Mouse (Mus musculus) frontal cortex, postnatal 36 days (tissue): ENCODE data around the gene Copz1.
"Not testable (repeated sequence)": the region's sequence is repeated elsewhere in the genome, so short reads cannot be mapped to it uniquely, and the experiment has no call there.

Source experiments
- DNase-seq, 2 experiments: peaks; one replicate each; pipeline ENCODE4 v3.0.0; 2022; ENCODE audit warnings: low spot score in 2 of 2

Gene Copz1

DNA sequence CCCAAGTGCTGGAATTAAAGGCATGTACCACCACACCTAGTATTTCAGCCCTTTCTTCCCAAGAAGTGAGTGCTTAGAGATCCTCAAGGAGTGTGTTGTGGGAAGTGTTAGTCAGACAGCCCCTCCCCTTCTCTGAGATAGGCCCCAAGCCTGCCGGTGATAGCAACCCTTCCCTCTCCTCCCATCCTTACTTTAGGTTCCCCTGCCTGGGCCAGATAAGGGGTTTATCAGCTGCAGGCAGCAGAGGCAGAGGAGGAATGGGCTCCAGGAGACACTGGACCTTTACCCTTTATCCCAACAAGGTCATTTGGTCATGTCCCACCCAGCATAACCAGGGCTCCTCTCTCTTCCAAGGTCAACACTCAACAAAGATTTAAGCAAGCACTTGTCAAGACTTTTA, 20.9 kb upstream of the Copz1 start:
- DNase-seq, result no peak

DNA sequence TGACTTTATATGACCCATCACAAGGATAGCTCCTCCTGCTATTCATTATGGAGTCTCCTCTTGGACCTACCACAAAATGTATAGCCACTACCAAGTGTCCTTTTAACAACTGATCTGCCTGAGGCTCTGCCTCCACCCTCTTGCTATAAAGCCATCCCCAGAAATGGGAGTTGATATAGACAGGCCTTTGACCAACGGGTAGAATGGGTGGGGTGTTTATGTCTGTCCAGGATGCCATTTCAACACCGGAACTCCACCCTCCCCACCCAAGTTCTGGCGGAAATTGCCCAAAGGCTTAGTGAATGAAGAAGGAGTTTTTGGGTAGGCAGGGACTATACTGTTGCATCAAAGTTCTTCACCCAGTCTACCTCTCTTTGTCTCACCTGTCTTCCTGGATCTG, 19.9 kb upstream of the Copz1 start:
- no peak for DNase-seq

DNA sequence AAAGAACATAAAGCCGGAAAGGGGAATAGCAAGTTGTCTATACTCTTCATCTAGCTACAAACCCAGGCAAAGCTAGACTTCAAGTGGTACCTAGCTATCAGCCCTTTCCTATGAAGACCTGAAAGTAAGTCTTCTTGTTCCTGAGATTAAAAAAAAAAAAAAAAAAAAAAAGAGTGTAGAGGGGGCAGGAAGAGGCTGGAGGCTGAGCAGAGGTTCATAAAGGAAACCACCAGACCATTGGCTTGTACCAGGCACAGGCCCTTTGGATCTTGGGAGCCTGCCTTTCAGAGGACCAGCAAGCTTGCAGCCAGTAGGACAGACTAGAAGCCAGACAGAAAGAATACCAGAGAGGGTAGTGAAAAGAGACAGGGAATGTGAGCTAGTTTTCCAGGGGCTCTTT, 19.2 kb upstream of the Copz1 start:
- no peak for DNase-seq

DNA sequence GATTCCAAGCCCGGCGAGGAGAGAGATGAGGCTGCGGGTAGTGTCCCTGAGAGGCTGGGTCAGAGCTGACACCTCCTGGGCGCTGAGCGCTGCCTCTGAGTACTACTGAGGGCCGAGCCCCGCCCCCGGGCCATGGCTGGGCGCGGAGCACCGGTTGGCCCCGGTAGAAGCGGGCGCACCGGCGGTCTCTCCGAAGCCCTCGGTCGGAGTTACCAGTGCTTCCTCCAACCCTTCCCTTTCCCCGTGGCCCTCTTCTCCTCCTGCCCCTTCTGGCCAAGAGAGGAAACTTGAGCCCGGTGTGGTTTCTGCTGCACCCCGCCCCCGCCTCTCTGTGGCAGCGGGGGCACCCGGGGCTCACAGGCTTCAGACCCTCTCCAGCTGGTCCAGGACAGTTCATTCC, 17.3 kb upstream of the Copz1 start:
- no peak for DNase-seq

DNA sequence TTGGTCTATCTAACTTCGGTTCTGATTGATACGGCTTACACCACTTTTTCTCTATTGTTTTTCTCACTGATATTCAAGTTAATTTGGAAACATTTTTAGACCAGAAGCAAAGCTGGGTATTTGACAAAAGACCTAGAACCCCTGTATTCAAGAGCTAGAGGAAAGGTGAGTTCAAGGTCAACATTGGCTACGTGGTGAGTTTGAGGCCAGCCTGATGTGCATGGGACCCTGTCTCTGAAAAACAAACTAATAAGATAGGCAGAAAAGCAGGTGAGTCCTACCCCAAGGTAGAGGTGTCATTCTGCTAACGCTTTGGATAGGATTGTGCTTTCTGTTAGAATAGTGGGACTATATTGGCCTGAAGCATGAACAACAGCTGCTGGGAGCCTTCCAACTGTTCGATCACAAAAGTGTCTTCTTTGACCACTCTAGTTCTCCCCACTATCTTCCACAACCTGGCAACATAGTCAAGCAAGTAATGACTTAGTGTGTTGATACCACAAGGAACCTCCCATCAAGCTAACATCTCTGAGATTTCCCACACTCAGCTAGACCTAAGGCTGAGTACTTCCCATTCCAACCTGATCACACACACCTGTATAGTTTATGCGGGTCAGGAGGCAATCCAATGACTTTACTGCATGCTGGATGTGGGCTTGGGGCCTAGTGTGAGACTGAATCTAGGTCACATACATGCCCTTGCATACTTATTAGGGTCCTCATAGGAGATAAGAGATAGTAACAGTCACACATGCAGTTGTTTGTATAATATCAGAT, 16.1 kb upstream of the Copz1 start:
- no peak for DNase-seq

DNA sequence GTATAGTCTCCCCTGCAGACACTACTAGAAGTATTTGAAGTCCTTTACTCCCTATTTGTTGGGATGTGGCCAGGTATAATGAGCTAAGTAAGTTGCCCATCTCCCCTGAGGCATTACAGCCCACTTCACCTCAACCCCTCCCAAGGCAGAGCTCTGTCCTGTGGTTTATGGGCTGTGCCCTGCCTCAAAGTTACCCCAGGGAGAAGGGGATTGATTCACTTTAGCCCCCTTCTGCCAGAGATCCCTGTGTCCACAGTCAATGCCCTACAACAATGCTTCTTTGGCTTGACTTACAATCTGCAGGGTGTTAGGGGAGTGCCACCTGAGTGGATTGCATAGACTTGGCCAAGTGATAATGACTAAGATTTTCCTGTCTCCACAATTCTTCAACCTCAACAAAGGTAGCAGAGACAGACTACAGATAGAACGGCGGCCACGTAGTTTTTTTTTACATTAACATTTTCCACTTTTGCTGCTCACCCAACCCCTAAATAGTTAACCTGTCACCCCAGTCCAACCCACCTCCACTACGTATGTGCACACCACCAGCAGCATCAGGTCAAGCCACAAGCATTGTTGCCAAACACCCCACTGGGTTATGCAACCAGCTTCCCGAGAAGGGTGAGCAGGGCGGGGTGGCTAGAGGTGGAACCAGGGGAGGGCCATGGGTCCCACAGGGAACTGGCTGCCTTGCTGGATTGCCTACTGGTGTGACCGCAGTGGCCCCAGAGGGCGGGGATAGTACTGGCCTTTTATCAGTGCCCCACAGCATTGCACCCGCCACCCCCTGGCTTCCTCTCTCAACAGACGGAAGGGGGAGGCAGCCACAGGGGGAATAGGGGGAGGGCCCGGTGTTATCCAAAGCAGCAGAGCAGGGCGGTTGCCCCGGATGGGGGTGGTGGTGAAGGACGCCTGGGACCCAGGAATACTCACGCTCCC, 14.5 kb upstream of the Copz1 start, which contains the start of gene Nfe2:
TSS of gene Nfe2 (minus strand) at position 614 of the 939 bp plus-strand sequence.
- no peak for DNase-seq

DNA sequence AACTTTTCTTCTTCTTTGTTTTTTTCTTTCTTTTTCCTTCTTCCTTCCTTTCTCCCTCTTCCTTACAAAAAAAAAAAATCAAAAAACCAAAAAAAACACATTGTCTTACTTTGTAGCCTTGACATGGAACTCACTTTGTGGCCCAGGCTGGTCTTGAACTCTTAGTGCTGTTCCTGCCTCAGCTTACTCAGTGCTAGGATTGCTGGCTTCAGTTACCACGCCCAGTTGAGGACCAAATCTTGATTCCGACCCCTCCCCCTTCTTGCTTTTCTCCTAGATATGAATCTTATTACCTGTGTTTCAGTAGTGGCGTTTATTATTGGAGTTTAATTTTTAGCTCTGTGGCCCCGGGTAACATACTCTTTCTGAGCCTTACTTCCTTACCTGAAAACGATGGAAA, 13.4 kb upstream of the Copz1 start:
- DNase-seq, result no peak

DNA sequence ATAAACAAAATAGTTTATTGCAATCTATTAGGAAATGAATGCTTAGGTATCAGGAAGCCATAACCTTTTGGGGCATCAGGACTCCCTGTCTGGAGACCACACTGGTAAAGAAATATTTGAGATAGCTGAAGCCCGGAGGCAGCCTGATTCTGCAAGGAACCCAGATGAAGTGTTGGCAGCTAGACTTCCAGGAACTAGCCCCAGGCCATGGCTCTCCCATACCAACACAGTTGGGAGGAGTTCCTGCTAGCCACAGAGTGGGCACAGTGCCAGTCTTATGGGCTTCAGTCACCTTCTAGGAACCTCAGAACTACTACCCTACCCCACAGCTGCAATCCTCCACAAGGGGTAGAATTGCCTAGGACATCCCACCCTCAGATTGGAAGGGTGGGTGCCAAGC, 12.5 kb upstream of the Copz1 start:
- no peak for DNase-seq

DNA sequence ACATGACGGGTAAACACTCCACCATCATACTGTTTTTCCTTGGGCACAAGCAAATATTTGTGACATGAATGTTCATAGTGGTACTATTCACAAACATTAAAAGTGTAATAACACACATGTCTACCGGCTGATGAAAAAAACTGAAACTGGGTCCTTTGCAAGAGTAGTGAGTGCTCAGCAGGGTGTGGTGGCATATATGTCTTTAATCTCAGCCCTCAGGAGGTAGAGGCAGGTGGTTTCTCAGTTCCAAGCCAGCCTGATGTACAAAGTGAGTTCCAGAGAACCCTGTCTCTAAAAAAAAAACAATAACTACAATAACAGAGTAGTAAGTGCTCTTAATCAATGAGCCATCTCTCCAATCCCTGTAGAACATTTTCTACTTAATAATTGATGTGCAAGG, 7.7 kb upstream of the Copz1 start:
- DNase-seq, result no peak

DNA sequence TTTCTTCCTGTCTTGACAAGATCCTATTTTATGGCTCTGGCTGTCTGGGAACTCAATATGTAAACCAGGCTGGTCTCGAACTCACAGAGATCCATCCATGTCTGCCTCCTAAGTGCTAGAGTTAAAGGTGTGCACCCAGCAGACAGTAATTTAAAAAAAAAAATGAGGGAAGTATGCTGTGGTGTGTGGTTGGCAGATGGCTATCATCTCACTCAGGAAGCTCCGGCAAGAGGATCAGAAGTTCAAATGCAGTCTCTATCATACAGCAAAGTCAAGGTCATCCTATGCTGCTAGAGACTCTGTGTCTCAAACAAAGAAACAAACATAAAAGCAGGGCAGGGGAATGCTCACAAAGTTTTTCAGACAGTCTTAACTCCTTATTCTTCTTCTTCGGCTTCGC, 3.6 kb upstream of the Copz1 start:
- no peak for DNase-seq

DNA sequence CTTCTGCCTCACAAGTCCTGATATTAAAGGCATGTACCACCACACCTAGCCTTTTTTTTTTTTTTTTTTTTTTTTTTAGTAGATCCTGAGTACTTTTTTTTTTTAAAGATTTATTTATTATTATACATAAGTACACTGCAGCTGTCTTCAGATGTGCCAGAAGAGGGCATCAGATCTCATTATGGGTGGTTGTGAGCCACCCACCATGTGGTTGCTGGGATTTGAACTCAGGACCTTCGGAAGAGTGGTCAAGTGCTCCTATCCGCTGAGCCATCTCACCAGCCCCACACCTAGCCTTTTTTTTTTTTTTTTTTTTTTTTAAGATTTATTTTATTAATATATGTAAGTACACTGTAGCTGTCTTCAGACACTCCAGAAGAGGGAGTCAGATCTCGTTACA, 3.4 kb downstream of the Copz1 start:
- DNase-seq, result not testable (repeated sequence)

DNA sequence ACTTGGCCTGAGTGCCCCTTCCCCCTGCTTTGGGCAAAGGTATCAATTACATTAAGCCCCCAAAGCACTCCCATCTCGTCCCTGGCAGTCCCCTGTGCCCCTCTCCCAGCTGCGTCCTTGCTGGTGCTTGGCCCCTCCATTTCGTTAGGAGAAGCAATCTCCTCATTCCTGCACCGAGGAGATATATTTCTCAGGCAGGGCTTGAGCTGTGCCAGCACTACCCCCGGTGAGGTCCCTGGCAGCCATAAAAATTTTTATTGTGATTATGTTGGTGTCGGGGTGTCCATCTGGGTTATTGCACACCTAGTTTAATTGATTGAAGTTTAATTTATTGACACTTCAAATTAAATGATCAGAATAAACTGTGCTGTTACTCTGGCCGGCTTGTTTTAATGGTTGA, 5.4 kb downstream of the Copz1 start:
- no peak for DNase-seq

DNA sequence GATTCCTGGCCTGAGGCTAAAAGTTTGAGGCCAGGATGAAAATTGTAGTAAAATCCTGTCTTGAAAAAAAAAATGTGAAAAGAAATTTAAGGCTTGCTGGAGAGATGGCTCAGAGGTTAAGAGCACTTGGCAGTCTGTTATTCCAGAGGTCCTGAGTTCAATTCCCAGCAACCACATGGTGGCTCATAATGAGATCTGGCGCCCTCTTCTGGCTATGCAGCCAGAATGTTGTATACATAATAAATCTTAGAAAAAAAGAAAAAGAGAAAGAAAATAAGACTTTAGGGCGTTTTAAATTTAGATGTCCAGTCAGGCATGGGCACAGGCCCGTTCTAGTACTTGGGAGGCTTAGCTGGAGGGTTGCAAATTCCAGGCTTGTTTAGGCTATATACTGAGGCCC, 7.2 kb downstream of the Copz1 start:
- no peak for DNase-seq

DNA sequence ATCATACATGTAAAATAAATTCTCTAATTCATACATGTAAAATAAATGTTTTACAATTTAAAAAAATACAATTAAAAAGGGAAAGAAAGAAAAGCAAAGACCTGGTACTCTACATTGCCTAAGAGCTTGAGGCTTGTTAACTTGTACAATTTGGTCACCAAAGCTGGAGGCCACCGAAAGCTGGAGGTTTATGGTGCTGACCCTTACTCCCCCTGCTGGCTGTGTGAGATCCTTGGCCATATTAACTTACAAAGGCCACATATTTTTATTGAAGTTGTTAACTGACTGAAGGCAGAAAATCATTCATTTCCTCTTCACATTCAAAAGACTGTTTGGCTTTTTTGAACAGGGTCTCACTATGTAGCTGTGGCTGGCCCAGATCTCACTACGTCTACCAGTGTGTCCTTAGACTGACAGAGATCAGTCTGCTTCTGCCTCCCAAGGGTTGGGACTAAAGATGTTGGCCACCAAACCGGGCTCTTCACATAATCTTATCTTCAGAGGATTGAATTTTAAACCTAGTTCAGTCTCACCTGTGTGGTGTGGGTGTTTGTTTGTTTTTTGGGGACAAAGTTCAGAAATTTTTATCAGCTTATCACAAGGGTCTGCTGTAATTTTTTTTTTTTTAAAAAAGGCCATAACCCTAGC, 8.4 kb downstream of the Copz1 start:
- DNase-seq, result no peak

DNA sequence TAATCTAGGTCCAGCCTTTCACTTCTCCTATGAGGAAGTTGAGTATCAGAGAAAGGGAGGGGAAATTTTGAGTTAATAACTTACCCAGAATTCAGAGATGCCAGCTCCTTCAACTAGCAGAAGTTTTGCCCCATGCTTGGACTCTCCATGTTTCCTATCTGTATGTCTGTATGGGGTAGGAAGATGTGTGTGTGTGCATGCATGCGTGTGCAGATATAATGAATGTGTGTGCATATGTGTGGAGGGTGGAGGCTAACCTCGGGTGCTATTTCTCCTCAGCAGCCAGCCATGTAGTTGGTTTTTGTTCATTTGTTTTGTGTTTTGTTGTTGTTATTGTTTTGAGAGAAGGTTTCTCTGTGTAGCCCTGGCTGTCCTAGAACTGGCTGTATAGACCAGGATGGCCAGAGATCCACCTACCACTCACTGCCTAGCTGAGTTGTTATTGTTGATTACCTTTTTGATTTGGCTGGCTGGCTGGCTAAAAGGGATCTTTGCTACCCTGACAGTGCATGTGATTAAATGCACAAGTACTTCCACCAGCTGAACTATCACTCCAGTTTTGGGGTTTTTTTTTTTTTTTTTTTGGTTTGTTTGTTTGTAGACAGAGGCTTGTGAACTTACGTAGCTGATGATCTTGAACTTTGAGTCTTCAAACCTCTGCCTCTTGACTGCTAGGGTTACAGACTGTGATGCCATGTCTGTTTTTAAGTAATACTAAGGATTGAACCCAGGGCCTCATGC, 9.1 kb downstream of the Copz1 start:
- no peak for DNase-seq

DNA sequence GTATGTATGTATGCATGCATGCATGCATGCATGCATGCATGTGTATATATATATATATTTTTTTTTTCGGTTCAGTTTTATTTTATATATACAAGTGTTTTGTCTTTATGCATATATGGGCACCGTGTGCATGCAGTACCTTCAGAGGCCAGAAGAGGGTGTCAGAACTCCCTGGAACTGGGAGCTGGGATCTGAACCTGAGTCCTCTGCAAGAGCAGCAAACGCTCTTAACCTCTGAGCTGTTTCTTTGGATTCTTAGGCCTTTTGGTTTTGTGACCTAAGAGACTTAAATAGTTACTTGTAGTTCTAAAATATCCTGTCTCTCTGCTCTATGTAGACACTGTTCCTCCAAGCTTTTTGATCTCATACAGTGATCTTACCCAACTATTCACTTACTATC, 11.6 kb downstream of the Copz1 start:
- DNase-seq, result no peak

DNA sequence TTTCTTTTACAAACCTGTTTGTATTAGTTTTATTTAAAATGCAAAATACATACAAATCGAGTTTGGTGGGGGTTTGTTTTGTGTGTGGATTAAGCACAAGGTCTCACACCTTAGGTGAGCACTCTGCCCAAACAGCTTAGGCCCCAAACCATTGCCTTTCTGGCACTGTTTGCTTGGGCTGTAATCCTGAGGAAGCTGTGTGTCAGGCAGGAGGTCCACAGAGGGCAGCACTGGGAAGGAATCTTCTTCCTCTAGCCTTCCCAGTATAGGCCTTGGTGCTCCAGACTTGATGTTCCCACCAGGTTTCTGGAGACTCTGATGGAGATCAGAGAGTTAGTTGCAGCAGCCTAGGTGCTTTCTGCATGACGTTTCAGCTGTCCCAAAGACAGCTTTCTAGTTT, 12.1 kb downstream of the Copz1 start:
- no peak for DNase-seq

DNA sequence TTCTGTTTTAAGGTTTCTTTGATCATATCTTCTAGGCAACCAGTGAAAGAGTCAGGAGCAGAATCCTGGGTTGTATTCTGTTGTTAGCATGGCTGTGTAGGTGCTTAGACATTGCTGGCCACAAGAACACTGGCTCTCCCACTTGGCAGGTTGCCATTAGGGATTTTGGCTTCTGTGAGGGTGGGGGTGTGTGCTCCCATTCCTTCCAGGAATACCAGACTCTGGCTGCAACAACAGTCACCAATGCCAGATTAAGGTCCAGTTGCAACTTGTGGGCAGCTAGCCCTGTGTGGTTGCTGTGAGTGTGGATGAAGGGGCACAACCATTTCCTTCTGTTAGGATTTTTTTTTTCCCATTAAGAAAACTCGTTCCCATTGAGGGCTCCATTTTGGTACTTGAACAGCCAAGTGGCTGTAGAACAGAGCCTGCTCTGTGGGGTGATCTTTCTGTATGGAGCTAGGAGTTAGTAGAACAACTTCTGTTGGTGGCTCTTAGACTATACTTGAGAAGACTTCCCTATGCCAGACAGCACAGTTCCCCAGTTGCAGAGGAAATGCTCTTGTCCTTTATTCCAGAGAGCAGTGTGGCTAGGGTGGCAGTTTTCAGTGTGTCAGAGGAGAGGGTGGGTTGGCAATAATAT, 13.4 kb downstream of the Copz1 start:
- no peak for DNase-seq

DNA sequence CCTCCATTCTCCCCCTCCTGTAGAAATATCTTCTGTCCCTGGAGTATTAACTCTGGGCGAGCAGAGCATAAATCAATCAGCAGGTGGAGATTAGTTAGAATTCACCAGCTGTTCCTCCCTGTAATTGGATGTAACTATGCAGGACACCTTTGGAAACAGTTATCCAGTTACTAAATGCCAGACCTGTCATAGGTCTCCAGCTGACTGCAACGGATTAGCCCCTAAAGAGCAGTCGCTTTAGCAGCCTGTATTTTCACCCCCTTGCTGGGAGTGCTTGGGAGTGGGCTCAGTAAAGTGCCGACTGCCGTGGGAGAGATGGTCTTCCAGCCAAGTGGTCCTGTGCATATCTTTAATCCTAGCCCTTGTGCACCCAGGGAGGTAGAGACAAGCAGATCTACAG, 17.1 kb downstream of the Copz1 start:
- no peak for DNase-seq

DNA sequence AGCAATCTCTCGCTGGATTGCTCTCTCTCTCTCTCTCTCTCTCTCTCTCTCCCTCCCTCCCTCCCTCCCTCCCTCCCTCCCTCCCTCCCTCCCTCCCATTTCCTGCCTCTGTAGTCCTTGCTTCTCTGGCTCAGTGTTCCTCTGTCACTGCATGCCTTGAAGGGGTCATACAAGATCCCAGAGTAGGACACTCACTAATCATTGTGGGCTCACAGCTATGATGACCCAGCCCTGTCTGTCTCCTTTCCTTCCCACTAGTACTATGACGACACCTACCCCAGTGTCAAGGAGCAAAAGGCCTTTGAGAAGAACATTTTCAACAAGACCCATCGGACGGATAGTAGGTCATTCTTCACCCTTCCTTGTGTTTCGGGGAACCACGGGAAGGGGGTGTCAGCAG, 17.9 kb downstream of the Copz1 start:
- DNase-seq, result no peak

DNA sequence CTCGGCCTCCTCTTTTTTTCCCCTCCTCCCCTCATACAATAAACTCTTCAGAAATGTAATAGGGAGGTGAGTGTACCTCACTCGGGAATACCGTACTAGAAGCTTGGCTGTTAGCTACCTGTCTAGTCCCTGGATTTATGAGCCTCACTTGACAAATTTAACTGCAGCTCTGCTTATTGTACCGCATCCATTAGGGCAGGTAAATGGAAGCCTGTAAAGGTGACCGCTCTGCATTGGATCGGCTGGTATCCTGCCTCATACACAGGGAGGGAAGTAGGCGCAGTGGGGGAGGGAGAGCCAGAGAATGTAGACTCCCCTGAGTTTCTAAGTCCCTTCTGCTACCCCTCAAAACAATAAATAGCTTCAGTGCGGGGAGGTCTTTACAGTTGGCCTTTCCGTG, 18.3 kb downstream of the Copz1 start:
- DNase-seq, result no peak
